Mouse (Mus musculus): ENCODE data around the gene Kcnh2.

DNA sequence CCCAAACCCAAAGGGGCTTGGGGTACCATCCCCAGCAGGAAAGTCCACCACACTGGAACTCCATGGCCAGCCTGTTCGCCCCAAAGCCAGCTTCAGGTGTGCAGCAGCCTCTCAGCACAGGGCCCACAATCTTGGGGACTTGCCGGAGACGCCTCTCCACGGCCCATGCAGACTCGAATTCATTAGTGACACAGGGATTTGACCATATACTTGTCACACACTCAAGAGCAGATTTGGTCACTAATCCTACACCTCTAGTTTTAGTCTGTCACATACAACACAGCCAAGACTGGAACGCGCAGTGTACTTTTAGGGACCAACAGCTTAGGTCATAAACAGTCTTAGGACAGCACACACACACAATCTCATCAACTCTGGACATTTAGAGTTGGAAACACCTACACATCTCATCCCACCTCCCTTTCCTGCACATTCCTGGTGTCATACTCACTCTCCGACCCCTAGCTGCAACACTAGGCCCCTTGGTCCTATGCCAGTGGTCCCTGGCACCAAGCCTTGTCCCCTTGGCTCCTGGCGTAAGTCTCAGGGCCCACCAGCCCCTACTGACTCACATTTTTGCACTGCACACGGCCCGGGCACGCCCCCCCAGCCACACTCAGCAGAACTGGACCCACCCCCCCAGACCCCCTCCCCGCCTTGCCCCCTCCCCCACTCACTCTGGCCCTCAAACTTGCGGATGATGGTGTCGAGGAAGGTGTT lies 713 bp downstream of the Kcnh2 start:
- TF ChIP-seq CTCF (conservative IDR thresholded peaks at IDR 0.05; ENCODE audit: insufficient read depth, insufficient read length, low read depth, low read length): no peak
- TF ChIP-seq POLR2A (IDR thresholded peaks at IDR 0.05; ENCODE audit: low read depth, low read length): no peak

Data from kidney, adult 2 months (tissue).